Mouse (Mus musculus) liver, postnatal 0 days (tissue): ENCODE data around the gene Apba1.

ENCODE experiments used
- CTCF ChIP-seq: sonication (generic); IDR thresholded peaks from 2 replicates; pipeline ENCODE4 v1.5.1; 2016; ENCODE audit warnings: antibody characterized with exemption, low read depth
- EP300 ChIP-seq: IDR thresholded peaks from 2 replicates; pipeline ENCODE4 v1.6.1; 2016; ENCODE audit warnings: antibody characterized with exemption, low read depth, mild to moderate bottlenecking

DNA sequence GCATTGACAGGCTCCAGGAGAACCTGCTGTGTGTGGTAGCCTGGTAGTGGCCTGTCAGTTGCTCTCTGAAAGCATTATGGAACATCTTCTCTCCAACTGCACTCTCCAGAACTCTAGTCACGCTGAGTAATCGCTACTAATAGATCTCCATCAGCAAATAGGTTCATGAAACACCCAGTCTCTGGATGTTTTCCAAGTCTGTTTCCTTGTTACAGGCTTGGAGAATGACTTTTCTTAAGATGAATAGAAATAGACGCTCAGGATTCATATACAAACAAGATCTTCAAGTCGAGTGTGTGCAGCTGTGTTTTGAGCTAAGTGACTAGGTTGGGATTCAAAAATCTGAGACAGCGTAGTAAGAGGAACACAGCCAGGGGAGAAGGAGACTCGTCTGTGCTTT, 165.4 kb downstream of the Apba1 start:
- TF ChIP-seq CTCF (no peak), EP300 (no peak)
